Mouse (Mus musculus) lung, postnatal 0 days (tissue): ENCODE results near the gene Prim2. TPM values are rescaled to one million over a fixed set of nuclear protein-coding genes. Genes with fewer than 3 reads are reported as not detected.

Experiments used
- ATAC-seq: fragments of 200-750 bp; cut with Nextera tagmentation; 2 replicates; pipeline ENCODE4 v1.8.0; 2017; ENCODE audit warnings: moderate library complexity
- DNase-seq: peaks from one replicate; pipeline ENCODE4 v3.0.0-alpha.2; 2016; ENCODE audit warnings: low spot score
- H3K27ac ChIP-seq: fragments of 300-500 bp; sonication (generic); 2 replicates; pipeline ENCODE4 v1.5.1; 2014; ENCODE audit warnings: antibody characterized with exemption, mild to moderate bottlenecking, low read length, mixed read lengths
- H3K27me3 ChIP-seq: fragments of 300-500 bp; sonication (generic); replicated peaks from 2 replicates; pipeline ENCODE4 v1.6.1; 2014; ENCODE audit warnings: low read length, mixed read lengths; ENCODE audit not compliant: insufficient read depth
- H3K36me3 ChIP-seq: fragments of 300-500 bp; sonication (generic); 2 replicates; pipeline ENCODE4 v1.6.1; 2014; ENCODE audit warnings: low read length, mixed read lengths; ENCODE audit not compliant: insufficient read depth
- H3K4me1 ChIP-seq: fragments of 300-500 bp; sonication (generic); 2 replicates; pipeline ENCODE4 v1.6.1; 2014; ENCODE audit warnings: antibody characterized with exemption, low read depth, low read length, mixed read lengths; ENCODE audit not compliant: insufficient read depth
- H3K4me2 ChIP-seq: fragments of 300-500 bp; sonication (generic); replicated peaks from 2 replicates; pipeline ENCODE4 v1.6.1; 2014; ENCODE audit warnings: low read depth, mild to moderate bottlenecking, low read length, moderate library complexity, mixed read lengths
- H3K4me3 ChIP-seq: fragments of 300-500 bp; sonication (generic); 2 replicates; pipeline ENCODE4 v1.5.1; 2014; ENCODE audit warnings: low read depth, low read length
- H3K9ac ChIP-seq: fragments of 300-500 bp; sonication (generic); replicated peaks from 2 replicates; pipeline ENCODE4 v1.6.1; 2014; ENCODE audit warnings: low read depth, mild to moderate bottlenecking
- H3K9me3 ChIP-seq: fragments of 300-500 bp; sonication (generic); 2 replicates; pipeline ENCODE4 v1.6.1; 2016; ENCODE audit warnings: low read length, mixed read lengths
- CTCF ChIP-seq: IDR thresholded peaks from 2 replicates; pipeline ENCODE4 v1.5.1; 2016; ENCODE audit warnings: antibody characterized with exemption, mild to moderate bottlenecking
- EP300 ChIP-seq: IDR thresholded peaks from 2 replicates; pipeline ENCODE4 v1.6.1; 2016; ENCODE audit warnings: antibody characterized with exemption, mild to moderate bottlenecking, control low read depth
- WGBS: fragments of 180-500 bp; shearing (Covaris S2); extraction: QIAGEN DNeasy Blood & Tissue Kit; methylation state at CpG from one replicate; pipeline ENCODE4 v1.1.7; 2014; 5-methylcytosine and 5-hydroxymethylcytosine counted together
- polyA plus RNA-seq: library from polyadenylated mRNA; unstranded; fragments of >200 nt; fragmentation: Nextera tagmentation; extraction: Ambion mirVana; gene quantifications from 2 replicates; pipeline ENCODE4 v1.2.1, GENCODE M21; 2015

The Prim2 gene
- polyA plus RNA-seq, 1 experiment from 2014 or later = 7.1 TPM

DNA sequence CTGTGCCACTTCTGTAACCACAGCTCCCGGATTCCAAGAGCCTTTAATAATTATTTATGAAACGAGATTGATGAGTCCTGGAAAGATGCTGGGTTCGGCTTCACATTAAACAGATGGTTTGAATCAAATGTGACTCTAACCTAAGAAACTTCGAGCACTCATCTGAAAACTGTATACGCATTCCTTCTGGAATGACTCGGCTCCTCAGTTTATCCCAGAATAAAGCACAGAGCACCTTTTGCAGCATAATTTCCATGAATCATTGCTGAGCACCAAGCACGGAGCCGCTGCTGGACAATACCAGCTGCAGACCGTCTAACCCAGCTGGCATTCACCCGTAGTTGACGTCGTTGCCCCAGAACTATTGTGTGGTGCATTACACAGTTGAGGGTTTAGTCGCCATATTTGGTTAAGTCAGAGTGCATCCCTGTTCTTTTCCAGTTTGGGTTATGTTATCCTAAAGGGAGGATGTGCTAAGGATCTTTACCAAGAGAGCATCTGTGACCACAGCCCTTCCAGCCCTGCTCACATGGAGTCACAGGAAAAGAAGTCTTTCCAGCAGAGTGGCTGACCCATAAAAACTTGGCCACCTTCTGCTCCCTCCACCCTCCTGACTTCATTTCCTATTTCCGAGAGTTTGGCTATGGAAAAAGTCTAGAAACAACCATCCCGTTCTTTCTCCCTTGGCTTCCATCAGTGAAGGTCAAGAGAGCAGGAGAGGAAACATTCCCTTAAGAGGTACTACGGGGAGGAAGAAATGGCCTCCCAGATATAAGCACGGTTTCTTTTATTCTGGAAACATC, 3.8 kb upstream of the Prim2 start:
- DNase-seq = no peak
- H3K4me3 ChIP-seq = no peak overlapping the region
- H3K36me3 ChIP-seq = no peaks in the 10 kb centered on the region
- WGBS = 54% methylated on average over 17 of the region's 17 CpGs
- TF ChIP-seq CTCF (no peak), EP300 (no peak)
- no peak overlapping the region for H3K27ac ChIP-seq
- H3K27me3 ChIP-seq = no peaks in the 10 kb centered on the region
- ATAC-seq = no peak
- H3K4me1 ChIP-seq = no peaks in the 10 kb centered on the region
- H3K4me2 ChIP-seq = no peak overlapping the region
- H3K9ac ChIP-seq = no peak overlapping the region
- H3K9me3 ChIP-seq = no peaks in the 10 kb centered on the region

DNA sequence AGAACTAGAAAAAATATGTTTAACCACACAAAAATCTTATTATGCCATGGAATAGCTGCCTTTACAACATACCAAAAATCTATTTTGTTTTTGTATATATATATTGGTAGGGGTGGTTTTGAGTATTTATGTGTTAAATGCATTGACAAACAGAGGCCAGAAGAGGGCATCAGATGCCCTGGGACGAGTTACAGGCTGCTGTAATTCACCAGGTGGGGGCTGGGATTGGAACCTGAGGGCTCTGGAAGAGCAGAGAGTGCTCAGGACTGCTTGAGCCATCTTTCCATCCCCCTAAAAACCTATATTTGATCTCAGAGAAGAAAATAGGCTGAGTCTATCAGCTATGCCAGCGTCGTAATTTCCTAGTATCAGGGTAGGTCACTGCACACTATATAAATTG, 2.9 kb upstream of the Prim2 start:
- TF ChIP-seq EP300 (no peak), CTCF (peak; percentile 66)
- Histone ChIP-seq H3K4me3 (no peak overlapping the region), H3K9me3 (no peaks in the 10 kb centered on the region), H3K9ac (no peak overlapping the region), H3K27me3 (no peaks in the 10 kb centered on the region), H3K4me1 (no peaks in the 10 kb centered on the region), H3K4me2 (no peak overlapping the region), H3K27ac (no peak overlapping the region), H3K36me3 (no peaks in the 10 kb centered on the region)
- 29% methylated on average over 3 of the region's 3 CpGs for WGBS
- DNase-seq (peak; percentile 58), ATAC-seq (no peak)

DNA sequence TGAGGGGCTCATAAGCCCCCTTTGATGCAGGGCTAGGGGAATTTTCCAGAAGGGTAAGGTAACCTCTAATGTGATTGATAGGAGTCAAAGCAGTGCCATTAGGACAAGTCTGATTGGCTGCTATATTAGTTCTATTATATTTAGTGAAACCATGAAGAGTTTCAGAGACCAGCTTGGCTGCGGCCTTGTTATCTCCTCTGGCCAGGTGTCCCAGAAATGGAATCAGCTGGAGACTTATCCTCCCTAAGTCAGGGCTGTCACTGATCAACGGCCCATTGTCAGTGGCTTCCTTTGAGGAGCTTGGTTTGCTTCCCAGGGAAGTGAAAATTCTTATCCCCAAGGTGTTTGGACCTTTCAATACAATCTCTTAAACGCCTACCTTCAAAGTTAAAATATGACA, 2.5 kb upstream of the Prim2 start:
- 56% methylated on average over 3 of the region's 3 CpGs for WGBS
- no peaks in the 10 kb centered on the region for H3K4me1 ChIP-seq
- H3K36me3 ChIP-seq = no peaks in the 10 kb centered on the region
- no peak overlapping the region for H3K4me2 ChIP-seq
- no peak for ATAC-seq
- no peaks in the 10 kb centered on the region for H3K9me3 ChIP-seq
- DNase-seq = no peak
- H3K27ac ChIP-seq = no peak overlapping the region
- TF ChIP-seq CTCF = no peak
- TF ChIP-seq EP300 = no peak
- H3K9ac ChIP-seq = no peak overlapping the region
- no peaks in the 10 kb centered on the region for H3K27me3 ChIP-seq
- no peak overlapping the region for H3K4me3 ChIP-seq

DNA sequence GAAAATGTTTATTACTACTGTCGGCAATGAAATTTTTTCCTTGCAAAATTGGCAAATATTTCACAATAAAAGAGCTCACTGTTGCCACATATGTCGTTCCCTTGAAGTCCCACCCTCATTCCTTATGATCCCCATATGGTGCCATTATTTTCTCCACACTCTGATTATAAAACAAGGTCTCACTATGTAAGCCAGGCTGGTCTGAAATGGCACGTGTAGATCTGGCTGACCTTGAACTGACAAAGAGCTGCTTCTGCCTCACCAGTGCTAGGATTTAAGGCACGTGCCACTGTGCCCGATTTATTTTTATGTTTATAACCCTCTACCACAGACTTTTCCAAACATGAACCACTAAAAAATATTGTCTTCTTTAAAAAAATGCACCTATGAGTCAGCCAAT, 1.8 kb upstream of the Prim2 start:
- TF ChIP-seq CTCF (no peak), EP300 (no peak)
- WGBS = 55% methylated on average over 5 of the region's 5 CpGs

DNA sequence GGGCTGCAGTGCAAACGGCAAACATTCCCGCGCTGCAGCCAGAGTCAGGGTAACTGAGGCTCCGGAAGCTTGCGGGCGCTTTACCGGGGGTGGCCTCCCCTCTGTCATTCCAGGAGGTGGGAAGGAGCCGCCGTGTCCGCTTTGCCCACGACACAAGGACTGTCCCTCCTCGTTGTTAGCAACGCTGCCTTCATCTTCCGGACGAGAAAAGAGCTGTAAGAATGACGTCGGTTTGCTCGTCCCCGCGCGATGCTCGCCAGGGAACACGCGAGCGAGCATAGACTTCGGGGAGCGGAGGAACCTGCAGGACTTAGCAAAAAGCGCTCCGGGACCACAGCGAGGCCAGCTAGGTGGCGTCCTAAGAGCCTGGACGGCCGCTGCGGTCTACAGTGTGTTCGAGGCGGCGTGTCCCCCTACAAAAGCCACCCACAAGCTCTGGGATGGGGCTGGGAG, 595 bp upstream of the Prim2 start:
- TF ChIP-seq EP300 (no peak), CTCF (peak; percentile 58)
- Histone ChIP-seq H3K4me2 (peak overlapping the region; percentile 97), H3K9me3 (no peaks in the 10 kb centered on the region), H3K9ac (peak overlapping the region; percentile 54), H3K4me1 (no peaks in the 10 kb centered on the region), H3K27me3 (no peaks in the 10 kb centered on the region), H3K27ac (peak overlapping the region; percentile 68), H3K36me3 (no peaks in the 10 kb centered on the region; the same call in 1 of the 2 replicates), H3K4me3 (peak overlapping the region; percentile 72)
- peak; percentile 88 for DNase-seq
- peak; percentile 75 for ATAC-seq
- under 1% methylated on average over 37 of the region's 37 CpGs for WGBS

More for the DNA sequence above, 1.8 kb upstream of the Prim2 start:
- Histone ChIP-seq H3K36me3 (no peaks in the 10 kb centered on the region; the same call in 1 of the 2 replicates), H3K4me2 (no peak overlapping the region), H3K4me1 (no peaks in the 10 kb centered on the region), H3K9me3 (no peaks in the 10 kb centered on the region), H3K9ac (no peak overlapping the region), H3K27ac (no peak overlapping the region), H3K4me3 (no peak overlapping the region), H3K27me3 (no peaks in the 10 kb centered on the region)
- no peak for ATAC-seq
- peak; percentile 35 for DNase-seq

DNA sequence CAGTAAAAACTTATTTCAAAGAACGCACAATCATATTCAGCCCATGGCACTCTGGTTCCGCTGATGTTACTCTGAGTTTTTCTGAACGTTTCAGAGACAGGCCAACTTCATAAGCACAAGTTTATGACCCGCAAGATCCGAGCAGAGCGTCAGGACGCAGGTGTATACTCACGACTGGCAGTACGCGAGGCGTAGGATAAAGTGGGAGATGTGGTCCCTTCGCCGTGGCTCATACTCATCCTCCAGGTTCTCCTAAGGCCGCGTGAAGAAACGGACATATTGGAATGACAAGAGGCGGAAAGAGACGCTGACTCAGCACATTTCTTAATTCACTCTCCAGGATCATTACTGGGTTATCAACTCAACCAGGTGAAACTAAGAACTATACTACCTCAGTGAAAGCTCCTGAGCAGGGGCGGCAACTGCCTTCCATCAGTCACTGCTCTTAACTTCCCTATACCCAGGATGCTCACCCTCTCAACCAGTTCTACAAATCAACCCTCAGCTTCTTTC, 5.9 kb downstream of the Prim2 start:
- Histone ChIP-seq H3K27ac (no peak overlapping the region), H3K4me3 (no peak overlapping the region), H3K9me3 (no peaks in the 10 kb centered on the region), H3K4me1 (no peaks in the 10 kb centered on the region), H3K9ac (no peak overlapping the region), H3K36me3 (peaks cover 15% of the 10 kb centered on the region; the same call in 1 of the 2 replicates), H3K27me3 (no peaks in the 10 kb centered on the region), H3K4me2 (no peak overlapping the region)
- DNase-seq (no peak), ATAC-seq (no peak)
- 88% methylated on average over 19 of the region's 19 CpGs for WGBS
- TF ChIP-seq CTCF = no peak
- TF ChIP-seq EP300 = no peak
